Mouse (Mus musculus): ENCODE measurements around the gene Slc36a2.
A peak's percentile ranks its signal among the peaks of the same experiment; 100 is the strongest.

The Slc36a2 gene

DNA sequence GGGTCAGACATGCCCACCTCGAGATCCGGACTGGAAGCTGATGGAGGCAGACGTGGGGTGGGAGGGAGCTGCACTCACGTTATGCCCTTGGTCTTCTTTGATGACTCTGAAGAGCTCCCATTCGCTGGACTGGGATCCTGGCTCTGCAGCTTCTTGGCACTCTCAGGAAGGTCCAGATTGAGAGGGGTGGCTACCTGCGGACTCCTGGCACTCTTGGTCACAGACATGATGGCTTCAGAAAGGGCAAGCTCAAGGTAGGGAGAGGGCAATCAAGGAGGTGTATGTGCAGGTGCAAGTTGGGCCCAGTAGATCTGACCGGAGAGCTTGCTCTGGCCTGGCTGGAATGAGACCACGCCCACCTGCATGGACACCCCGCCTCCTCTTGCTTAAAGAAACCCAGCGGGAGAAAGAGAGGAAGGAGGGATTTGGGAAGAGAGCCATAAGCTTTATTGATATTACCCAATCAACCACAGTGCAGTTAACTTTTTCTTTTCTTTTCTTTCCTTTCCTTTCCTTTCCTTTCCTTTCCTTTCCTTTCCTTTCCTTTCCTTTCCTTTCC, at the start of gene Slc36a2:
Slc36a2 (minus strand) TSS at position 345 of the 559 bp plus-strand sequence.
- DNase-seq (ENCODE audit: low read depth): no peak

DNA sequence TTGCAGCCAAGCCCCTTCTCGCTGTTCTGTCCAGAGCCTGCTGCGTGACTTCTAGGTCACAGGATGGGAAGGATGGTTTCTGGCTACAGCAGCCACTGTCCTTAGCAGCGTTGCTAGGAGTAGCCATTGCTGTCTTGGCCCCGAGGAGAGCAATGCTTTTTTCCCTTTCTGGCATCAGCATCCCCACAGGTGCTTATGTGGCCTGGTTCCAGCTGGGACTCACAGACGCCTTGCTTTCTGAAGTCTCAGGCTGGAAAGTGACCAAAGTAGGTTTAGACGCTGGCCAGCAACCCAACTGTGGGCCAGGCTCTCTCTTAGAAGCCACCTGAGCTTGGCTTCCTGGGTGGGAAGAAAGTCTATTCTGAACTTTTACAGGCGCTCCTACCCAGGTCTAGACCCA, 49.4 kb upstream of the Slc36a2 start:
- DNase-seq (ENCODE audit: low read depth): no peak

GRCm38 (mm10) chr11:55231034-55231433, 46.2 kb upstream of the Slc36a2 start:
- DNase-seq (ENCODE audit: low read depth): peak; percentile 24

GRCm38 (mm10) chr11:55221306-55221705, 36.4 kb upstream of the Slc36a2 start:
- DNase-seq (ENCODE audit: low read depth): peak; percentile 68

DNA sequence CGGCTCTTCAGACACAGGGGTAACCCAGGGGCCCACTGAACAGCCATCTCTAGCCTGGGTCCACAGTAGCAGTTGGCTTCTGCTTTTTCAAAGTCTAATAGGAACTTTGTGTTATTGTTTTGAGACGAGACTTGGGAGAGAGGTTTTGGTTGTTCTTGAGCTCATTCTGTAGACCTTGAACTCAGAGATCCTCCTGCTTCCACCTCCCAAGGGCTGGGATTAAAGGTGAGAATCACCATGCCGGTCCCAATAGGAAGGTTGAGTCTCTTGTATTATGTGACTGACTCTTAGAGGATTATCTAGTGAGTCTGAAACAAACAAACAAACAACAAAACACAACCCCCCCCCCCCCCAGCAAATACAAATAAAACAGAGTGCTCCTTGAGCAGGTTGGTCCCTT, 33.6 kb upstream of the Slc36a2 start:
- DNase-seq (ENCODE audit: low read depth): no peak

DNA sequence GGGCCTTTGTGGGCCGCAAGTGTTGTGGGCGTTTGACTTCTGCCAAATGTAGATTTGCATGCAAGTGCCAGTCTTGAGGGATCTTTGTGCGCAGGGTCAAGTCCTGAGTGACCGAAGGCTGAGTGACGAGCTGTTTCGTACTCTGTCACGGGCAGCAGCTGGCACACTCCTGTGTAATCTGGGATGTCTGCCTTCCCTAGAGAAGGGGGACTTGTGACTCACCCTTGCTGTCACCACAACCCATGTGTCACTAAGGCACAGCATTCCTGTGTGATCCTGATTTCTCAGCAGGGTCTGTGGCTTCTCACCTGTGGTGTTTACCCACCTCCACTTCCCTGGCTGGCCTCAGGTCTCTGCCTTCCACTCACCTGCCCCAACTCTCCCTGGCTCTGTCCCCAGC, 33.0 kb upstream of the Slc36a2 start:
- DNase-seq (ENCODE audit: low read depth): no peak

DNA sequence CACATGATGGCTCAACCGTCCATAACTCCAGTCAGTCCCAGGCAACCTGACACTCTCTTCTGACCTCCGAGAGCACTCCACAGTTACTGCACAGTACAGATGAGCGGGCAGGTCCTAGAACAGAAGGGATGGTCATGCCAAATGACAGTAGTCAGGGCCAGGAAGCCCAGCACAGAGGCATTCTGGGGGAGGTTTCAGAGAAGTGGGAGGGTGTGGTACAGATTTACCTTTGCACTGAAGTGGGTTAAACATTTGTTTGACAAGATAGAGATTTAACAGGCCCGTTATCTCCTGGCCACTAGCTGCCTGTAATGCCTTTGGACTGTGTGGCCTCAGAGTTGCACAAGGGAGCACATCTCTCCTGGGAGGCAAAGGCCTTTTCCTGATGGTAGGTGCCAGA, 32.5 kb upstream of the Slc36a2 start:
- no peak for DNase-seq (ENCODE audit: low read depth)

GRCm38 (mm10) chr11:55216830-55217229, 32.0 kb upstream of the Slc36a2 start:
- no peak for DNase-seq (ENCODE audit: low read depth)

DNA sequence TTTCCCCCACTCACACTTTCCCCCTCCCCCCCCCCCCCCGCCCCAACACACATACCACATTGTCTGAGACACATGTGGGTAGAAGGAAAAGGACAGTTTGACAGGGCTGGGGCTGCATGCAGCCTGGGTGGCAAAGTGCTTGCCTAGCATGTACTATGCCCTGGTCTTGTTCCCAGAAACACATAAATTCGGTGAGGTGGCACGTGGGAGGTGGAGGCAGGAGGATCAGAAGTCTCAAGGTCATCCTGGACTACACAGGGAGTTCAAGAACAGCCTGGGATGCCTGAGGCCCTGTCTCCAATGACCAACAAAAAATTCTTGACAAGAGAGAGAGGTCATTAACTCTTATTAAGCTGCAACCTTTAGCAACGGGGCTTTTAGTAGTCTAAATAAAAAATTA, 31.2 kb upstream of the Slc36a2 start:
- no peak for DNase-seq (ENCODE audit: low read depth)

DNA sequence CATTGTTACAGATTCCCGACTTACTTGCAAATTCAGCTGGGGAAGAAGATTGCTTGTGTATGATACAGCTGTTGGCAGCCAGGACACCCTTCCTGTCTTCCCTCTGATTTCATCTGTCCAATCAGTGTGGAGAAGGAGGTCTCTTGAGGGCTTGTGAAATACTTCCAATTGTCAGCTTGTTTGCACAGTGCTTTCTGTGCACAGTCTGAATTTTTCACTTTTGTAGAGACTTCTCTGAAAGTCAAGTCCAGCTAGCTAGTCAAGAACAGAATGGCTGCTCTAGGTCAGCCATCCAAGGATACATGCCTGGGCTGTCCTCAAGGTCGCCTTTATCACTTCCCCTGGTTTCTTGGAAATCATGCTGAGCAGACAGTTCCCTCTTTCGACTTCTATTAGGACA, 30.1 kb upstream of the Slc36a2 start:
- no peak for DNase-seq (ENCODE audit: low read depth)

DNA sequence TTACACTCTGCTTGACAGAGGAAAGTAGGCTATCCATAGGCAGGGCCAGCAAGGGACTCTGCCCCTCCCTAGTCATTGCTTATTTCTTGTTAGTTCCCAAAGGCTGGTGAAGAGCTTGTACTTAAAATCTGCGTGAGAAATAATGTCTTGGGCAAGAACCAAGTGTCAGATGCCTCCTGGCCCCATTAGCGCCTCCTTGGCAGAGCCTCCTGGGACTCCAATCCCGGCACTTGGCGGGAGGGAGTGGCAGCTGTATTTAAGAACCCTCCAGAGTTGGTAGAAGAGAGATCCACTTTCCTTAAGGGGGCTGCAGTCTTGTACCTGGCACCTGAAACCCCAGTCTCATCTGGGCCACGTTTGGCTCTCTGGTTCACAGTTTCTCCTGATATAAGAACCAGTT, 29.3 kb upstream of the Slc36a2 start:
- DNase-seq (ENCODE audit: low read depth): no peak

DNA sequence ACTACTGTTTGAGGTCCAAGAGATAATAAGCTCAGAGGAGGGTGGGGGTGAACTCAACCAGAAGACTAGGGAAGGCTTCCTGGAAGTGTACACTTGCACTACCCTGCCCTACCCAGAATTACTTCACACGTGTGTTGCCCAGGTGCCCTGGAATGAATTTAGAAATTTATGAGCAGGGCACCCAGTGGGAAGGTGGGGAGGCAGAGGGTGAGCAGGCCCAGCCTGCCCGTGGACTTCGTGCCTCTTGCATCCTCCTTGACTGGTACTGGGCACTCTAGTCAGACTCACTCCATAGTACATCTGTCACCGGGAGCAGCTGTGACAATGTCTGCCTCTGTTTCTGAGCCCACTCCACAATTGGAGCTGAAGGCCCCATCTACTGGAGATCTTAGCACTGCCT, 28.6 kb upstream of the Slc36a2 start:
- DNase-seq (ENCODE audit: low read depth): no peak

DNA sequence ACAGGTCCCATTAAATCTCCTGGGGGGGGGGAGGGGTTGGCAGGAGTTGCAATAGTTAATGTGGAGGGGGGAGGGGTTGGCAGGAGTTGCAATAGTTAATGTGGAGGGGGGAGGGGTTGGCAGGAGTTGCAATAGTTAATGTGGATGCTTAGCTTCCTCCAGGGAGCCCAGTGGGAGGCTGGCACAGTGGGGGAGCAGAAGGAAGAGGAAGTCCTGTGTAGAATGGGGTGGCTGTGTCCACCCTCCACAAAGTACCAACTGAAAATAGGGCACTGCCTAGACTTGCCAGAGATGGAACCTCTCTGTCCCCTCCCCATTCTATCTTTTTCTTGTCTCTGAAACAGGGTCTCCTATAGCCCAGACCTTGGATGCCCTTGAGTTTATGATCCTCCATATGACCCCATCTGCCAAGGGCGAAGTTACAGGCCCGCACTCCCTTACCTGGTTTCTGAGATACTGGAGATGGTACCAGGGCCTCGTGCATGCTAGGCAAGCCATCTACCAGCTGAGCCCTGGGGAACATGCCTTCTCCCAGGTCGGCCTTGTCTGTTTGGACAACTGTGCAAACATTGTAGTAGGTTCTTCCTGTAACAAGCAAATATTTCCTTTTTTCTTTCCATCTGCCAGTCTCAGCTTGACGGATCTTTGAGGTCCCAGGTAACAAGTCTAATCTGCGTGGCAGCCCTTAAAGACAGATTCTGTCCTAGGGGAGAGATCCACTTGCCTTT, 24.9 kb upstream of the Slc36a2 start:
- DNase-seq (ENCODE audit: low read depth): no peak

DNA sequence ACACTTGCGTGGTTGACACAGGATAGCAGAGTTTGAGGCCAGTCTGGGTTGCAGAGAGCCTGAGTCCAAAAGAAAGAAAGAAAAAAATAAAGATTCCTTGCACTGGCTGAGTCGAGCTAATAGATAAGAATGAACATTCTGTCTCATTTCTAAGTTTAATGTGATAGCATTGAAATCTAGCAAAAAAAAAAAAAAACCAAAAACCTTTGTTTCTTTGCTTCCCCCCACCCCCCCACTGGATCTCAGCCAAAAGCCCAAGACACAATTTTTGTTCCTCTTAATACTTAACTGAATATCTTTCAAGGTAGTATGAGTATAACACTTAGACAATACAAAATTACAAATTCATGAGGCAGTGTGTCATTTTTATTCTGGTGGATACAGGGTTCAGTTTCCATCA, 24.2 kb upstream of the Slc36a2 start:
- DNase-seq (ENCODE audit: low read depth): no peak

GRCm38 (mm10) chr11:55208001-55208690, 23.3 kb upstream of the Slc36a2 start:
- no peak for DNase-seq (ENCODE audit: low read depth)

DNA sequence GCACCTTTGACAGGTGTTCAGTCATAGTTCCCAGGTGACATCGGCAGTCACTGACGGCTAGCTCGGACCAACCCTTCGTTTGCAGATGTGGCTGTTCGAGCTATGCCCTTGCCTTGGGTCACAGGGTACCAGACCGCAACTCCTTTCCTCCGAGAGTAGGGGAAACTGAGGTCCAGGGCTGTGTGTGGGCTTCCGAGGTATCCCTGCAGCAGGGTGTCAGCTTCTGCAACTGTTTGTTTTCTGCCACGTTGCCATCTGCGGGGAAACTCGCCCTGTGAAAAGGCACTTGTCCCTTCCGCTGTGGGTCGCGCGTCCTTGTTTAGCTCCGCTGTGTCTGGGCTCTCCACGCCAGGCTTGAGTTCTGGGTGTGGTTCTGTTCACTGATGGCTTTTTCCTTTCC, 19.7 kb upstream of the Slc36a2 start:
- DNase-seq (ENCODE audit: low read depth): no peak

DNA sequence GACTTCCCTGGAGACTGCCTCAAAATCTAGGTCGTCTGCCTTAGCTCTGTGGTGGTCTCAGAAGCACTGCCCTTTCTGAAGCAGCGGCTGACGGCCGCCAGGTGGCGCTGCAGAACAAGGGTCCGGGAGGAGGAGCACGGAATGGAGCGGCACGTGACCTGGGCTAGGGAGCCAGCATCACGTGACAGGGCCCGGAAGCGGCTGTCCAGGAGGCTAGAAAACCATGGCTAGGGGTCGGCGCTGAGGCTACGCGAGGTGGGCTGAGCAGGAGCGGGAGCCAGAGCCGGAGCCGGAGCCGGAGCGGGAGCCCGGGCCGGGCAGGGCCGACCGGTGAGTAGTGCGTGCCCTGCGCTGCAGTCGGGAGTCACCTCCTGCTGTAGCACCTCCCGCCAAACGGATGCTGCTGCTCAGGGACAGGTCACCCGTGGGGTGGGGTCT, 19.3 kb upstream of the Slc36a2 start, which contains the start of gene Slc36a1:
Slc36a1 (plus strand) TSS at position 192 of the 438 bp plus-strand sequence.
- peak; percentile 96 for DNase-seq (ENCODE audit: low read depth)

DNA sequence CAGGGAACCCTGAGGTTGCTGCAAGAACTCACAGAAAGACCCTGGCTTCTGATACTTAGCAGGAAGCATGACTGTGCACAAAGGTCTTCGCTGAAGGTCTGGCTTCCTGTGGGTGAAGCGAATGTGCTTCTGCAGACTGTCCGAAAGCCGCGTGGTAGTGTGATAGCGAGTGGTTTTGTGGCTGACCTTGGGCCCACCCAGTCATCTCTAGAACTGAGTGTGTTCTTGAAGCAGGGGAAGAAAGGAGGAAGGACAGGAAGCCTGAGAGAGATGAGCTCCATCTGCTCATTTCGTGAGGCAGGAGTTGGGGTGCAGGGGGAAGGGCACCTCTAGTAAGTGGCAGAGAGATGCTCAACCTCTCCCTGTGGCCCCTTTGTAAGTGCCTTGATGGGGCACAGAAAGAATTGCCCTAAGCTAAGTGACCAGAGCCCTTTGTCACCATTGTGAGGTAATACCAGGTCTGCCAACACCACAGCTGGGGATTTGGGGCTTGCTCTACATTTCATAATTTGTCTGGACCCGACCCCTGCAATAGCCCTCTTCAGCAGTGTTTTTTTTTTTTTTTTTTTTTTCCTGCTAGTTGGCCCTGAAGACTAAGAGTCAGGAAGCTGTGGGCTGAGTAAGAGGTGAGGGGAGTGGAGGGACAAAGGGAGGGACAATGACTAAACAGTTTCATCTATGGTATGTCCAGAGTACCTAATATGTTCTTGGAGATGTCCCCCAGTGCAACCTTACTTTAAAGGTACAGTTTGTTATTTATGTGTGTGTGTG, 13.0 kb upstream of the Slc36a2 start:
- DNase-seq (ENCODE audit: low read depth): peak; percentile 41

DNA sequence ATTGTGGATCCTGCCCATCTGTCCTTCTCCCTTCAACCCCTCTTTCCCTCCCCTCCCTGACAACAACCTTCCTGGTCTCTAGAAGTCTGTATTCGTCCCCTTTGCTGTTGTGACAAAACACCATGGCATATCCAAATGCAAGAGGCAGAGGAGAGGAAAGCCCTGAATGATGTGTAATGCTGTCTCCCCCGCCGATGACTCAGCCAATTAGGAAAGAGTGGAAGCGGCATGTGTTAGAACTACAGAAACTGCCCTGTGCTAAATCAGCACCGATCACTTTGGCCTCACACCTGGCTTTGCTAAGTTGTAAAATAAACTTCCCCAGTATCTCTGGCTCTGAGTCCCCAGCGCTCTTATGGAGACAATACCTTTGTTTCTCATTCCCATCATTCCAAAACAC, 12.2 kb upstream of the Slc36a2 start:
- DNase-seq (ENCODE audit: low read depth): no peak

- no peak for DNase-seq (ENCODE audit: low read depth)
Measured at GRCm38 (mm10) chr11:55190216-55190615, 5.3 kb upstream of the Slc36a2 start.

- no peak for DNase-seq (ENCODE audit: low read depth)
Measured at GRCm38 (mm10) chr11:55187777-55188176, 2.9 kb upstream of the Slc36a2 start.

DNA sequence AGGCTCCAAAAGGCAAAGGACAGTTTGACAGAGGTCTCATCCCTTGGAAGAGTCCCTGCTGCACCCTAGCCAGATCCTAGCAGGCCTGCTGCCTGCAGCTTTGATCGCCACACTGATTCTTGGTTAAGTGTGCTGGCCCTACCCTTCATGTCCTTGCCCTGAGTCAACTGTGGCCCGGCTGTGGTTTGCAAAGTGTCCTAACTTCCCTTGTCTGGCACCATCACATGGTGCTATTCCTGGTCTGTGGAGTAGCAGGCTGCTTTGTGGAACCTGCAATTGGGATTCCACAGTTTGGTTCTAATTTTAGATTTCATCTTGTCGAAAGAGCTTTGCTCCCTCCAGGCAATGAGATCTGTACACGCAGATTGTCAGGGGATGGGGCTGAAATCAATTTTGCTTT, 2.4 kb upstream of the Slc36a2 start:
- DNase-seq (ENCODE audit: low read depth): no peak

DNA sequence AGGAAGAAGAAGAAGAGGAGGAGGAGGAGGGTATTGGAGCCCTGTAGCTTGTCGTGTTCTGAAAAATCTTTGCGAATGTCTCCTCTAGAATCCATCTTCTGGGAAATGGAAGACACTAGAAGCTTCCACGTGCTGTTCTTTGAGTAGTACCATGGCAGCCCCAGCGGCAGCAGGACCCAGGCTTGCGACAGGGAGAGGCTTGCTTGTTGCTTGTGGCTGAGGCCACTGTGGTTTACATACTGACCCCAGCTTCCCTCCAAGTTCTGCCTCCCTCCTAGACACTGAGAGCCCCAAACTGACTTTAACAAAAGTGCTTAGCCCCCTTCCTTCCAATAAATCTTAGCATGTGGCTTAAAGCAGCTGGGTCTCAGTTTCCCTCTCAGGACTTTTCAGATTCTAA, 631 bp downstream of the Slc36a2 start:
- no peak for DNase-seq (ENCODE audit: low read depth)

Measured in naive thymus-derived CD4-positive, alpha-beta T cell, adult 2 months (primary cell).